Mouse (Mus musculus) MEL (cell line): ENCODE data around the gene Pgm2.

ENCODE experiments used
- CTCF ChIP-seq, 3 experiments: IDR thresholded peaks in 2 of 3; conservative IDR thresholded peaks in 1 of 3; 2 replicates each; pipeline ENCODE4 v1.5.1; 2011 to 2012; ENCODE audit warnings: low read length in 3 of 3, low read depth in 2 of 3, mild to moderate bottlenecking in 2 of 3, improper control_type of control experiment in 1 of 3, inconsistent platforms in 1 of 3, mixed read lengths in 1 of 3, moderate library complexity in 1 of 3; ENCODE audit not compliant: control insufficient read depth in 1 of 3, insufficient read depth in 1 of 3, poor library complexity in 1 of 3, severe bottlenecking in 1 of 3
- POLR2AphosphoS5 ChIP-seq: IDR thresholded peaks from 2 replicates; pipeline ENCODE4 v1.6.1; 2012; ENCODE audit warnings: low read depth, borderline replicate concordance, mild to moderate bottlenecking, inconsistent platforms, low read length, moderate library complexity, mixed read lengths
- SMC3 ChIP-seq: IDR thresholded peaks from 2 replicates; pipeline ENCODE4 v1.6.1; 2011; ENCODE audit warnings: low read depth, low read length, improper control_type of control experiment
- TAL1 ChIP-seq: IDR thresholded peaks from 2 replicates; pipeline ENCODE4 v1.6.1; 2012; ENCODE audit warnings: mild to moderate bottlenecking, inconsistent platforms, low read length, moderate library complexity, mixed read lengths
- ZMIZ1 ChIP-seq: IDR thresholded peaks from 2 replicates; pipeline ENCODE4 v1.6.1; 2012; ENCODE audit warnings: low read depth, mild to moderate bottlenecking, inconsistent platforms, low read length, improper control_type of control experiment, moderate library complexity
- ZNF384 ChIP-seq: IDR thresholded peaks from 2 replicates; pipeline ENCODE4 v1.6.1; 2012; ENCODE audit warnings: low read depth, mild to moderate bottlenecking, inconsistent platforms, low read length, improper control_type of control experiment

GRCm38 (mm10) chr5:64114210-64114609 is 21.5 kb downstream of the Pgm2 start:
- TF ChIP-seq ZNF384 (no peak), CTCF (IDR thresholded peaks at IDR 0.05 in 2 of 3, conservative IDR thresholded peaks at IDR 0.05 in 1 of 3; ENCODE audit: control insufficient read depth in 1 of 3, insufficient read depth in 1 of 3, low read depth in 2 of 3, low read length in 3 of 3, poor library complexity in 1 of 3, severe bottlenecking in 1 of 3) (no peak), TAL1 (no peak), POLR2AphosphoS5 (no peak), SMC3 (no peak), ZMIZ1 (no peak)
